Mouse (Mus musculus): ENCODE results near the gene Stxbp1.
"Not testable (repeated sequence)": the region's sequence is repeated elsewhere in the genome, so short reads cannot be mapped to it uniquely, and the experiment has no call there.

Stxbp1 gene

DNA sequence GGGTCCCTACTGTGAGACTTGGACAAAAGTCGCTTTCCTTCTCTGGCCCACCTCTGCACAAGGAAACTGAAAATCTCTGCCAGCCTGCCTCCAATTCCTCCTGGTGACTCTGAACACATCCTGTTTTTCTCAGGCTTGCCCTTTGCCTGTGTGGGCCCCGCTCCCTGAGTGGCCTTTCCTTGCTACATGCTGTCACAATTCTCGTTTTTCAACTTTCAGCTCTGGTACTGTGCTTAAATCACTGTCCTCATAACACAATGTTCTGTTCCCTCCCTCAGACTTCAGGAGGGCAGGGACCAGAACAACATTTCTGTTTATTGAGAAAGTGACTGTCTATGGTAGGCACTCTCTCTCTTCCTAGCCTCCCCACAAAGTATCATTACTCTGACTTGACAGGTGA is 27.0 kb upstream of the Stxbp1 start:
- DNase-seq (ENCODE audit: low read depth, low spot score) = no peak

GRCm38 (mm10) chr2:32870275-32871100 is 23.4 kb upstream of the Stxbp1 start:
- peak; percentile 55 for DNase-seq (ENCODE audit: low read depth, low spot score)

- no peak for DNase-seq (ENCODE audit: low read depth, low spot score)
Measured at GRCm38 (mm10) chr2:32869721-32870274, 22.8 kb upstream of the Stxbp1 start.

- peak; percentile 60 for DNase-seq (ENCODE audit: low read depth, low spot score)
Measured at GRCm38 (mm10) chr2:32867354-32867753, 20.3 kb upstream of the Stxbp1 start.

GRCm38 (mm10) chr2:32864755-32865154 is 17.7 kb upstream of the Stxbp1 start:
- peak; percentile 26 for DNase-seq (ENCODE audit: low read depth, low spot score)

DNA sequence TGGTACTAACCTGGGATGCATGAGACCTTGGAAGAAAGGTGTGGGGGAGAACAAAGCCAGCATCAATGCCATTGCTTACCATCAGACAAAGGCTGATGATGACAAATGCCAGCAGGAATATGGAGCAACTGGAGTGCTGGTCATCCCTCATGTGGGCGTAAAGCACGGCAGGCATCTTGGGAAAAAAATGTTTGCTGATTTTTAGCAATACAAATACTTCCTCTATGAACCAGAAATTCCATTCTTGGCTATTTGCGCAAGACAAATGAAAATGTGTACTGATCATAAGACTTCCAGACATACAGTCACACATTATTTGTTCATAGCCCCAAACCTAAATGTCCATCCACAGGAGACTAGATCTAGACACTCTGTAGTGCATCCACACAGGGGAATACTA is 16.3 kb upstream of the Stxbp1 start:
- no peak for DNase-seq (ENCODE audit: low read depth, low spot score)

DNA sequence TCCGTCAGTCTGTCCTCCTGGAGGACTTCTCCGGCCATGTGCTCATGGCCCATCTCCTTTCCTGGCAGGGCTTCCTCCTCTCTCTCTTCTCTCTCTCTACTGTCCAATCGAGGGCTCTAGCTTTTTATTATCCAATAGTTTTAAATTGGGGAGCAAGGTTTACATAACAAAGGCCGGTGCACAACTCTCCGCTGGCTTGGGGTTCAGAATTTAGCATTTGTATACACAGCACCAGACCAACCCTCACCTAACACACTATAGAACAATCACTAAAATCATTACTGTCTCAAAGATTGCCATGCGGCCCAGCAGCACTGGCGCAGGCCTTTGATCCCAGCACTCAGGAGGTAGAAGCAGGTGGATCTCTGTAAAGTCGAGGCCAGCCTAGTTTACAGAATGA is 13.8 kb upstream of the Stxbp1 start:
- no peak for DNase-seq (ENCODE audit: low read depth, low spot score)

- DNase-seq (ENCODE audit: low read depth, low spot score) = no peak
Measured at GRCm38 (mm10) chr2:32859622-32860012, 12.6 kb upstream of the Stxbp1 start.

GRCm38 (mm10) chr2:32859010-32859621 is 12.1 kb upstream of the Stxbp1 start:
- DNase-seq (ENCODE audit: low read depth, low spot score) = peak; percentile 65

- peak; percentile 83 for DNase-seq (ENCODE audit: low read depth, low spot score)
Measured at GRCm38 (mm10) chr2:32857584-32857983, 10.5 kb upstream of the Stxbp1 start.

DNA sequence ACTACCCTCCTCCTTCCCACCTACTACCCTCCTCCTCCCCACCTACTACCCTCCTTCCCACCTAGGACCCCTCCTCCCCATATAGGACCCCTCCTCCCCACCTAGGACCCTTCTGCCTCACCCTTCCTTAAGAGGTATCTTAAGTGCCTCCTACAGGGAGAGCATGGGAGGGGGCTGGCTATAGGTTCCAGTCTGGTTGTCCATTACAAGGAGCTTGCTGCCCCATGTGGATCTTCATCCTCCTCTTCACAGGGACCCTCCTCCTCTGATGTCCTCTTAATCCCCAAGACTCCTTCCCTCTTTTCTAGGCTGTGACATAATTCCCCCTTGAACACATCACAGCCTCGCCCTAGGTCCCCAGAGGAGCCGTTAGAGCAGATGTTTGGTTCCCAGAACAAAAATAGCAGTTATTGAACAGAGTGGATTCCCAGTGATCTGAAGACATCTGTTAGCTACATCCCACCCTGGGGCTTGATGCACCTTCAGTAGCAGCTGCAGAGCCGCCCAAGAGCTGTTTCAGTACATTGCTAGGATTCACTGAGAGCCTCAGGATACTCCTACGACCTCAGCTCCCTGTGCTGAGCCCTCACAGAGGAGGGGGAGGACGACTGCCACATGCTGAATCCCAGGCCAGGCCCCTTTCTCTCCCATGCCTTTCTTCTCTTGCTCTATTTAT is 8.9 kb upstream of the Stxbp1 start:
- DNase-seq (ENCODE audit: low read depth, low spot score) = no peak

DNA sequence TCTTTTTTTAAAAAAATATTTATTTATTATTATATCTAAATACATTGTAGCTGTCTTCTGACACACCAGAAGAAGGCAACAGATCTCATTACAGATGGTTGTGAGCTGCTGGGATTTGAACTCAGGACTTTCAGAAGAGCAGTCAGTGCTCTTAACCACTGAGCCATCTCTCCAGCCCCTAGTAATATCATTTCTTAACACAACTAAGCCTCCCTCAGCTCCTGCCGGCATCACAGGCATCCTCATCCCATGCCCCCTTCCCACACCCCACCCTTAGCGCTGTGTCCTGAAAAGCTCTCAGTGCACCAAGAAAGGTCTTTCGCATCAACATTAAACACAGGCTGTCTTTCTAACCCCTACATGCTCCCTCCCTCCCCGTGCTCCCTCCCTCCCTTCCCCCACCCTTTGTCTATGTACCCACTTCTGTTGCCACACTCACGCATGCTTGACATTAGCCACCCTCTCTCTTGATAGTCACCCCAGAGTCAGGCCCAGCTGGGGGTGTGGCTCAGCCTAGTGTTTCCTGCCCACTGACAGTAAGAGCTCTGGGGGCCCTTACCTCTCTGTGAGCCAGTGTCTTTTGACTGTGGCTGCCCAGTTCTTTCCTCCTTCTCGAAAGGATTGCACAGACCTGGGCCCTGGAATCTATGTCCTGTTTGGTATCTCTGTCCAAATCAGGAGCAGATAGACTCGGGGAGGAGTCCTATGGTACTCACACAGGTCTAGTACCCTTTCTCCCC is 8.2 kb upstream of the Stxbp1 start:
- no peak for DNase-seq (ENCODE audit: low read depth, low spot score)

DNA sequence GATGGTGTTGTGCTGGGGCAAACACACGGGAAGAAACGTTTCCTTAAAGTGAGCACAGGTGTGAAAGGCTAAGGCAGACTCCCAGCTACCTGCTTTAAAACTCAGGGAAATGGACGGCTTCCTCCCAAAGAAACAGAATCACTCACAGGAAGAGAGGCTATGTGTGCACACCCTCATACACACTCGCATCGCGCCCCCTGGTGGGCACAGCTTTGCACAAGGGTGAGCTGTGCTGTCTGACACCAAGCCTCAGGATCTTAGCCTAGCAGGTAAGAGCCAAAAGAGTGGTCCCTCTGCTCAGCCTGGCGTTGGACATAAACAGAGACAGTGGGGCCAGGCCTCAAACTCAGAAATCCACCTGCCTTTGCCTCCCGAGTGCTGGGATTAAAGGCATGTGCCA is 7.2 kb upstream of the Stxbp1 start:
- peak; percentile 85 for DNase-seq (ENCODE audit: low read depth, low spot score)

DNA sequence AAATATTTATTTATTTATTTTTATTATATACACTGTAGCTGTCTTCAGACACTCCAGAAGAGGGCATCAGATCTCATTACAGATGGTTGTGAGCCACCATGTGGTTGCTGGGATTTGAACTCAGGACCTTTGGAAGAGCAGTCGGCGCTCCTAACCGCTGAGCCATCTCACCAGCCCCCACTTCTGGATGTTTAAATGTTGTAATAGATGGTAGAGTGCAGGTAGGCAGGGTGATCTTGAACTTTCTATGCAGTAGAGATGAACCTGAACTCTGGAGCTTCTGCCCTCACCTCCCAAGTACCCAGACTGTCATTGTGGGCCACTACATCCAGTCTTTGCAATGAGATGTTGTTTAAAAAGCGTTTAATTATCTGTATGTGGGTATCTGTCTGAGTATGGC is 6.7 kb upstream of the Stxbp1 start:
- not testable (repeated sequence) for DNase-seq (ENCODE audit: low read depth, low spot score)

GRCm38 (mm10) chr2:32852156-32852555 is 5.1 kb upstream of the Stxbp1 start:
- peak; percentile 56 for DNase-seq (ENCODE audit: low read depth, low spot score)

DNA sequence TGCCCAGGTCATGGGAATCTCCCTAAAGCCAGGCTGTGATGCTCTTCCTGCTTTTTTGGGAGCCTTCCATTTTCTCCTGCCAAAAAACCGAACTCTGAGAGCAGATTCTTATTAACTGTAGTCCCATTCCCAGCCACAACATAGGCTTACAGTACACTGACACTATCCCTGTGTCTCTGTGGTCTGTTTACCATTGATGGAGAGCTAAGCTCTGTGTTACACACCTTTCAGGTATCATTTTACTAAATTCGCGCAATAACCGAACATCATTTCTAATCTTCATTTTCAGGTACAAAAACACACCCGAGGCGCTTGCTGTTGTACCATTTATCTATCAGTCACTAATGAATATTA is 400 bp upstream of the Stxbp1 start:
- no peak for DNase-seq (ENCODE audit: low read depth, low spot score)

- peak; percentile 55 for DNase-seq (ENCODE audit: low read depth, low spot score)
Measured at GRCm38 (mm10) chr2:32846101-32846804, 792 bp downstream of the Stxbp1 start.

DNA sequence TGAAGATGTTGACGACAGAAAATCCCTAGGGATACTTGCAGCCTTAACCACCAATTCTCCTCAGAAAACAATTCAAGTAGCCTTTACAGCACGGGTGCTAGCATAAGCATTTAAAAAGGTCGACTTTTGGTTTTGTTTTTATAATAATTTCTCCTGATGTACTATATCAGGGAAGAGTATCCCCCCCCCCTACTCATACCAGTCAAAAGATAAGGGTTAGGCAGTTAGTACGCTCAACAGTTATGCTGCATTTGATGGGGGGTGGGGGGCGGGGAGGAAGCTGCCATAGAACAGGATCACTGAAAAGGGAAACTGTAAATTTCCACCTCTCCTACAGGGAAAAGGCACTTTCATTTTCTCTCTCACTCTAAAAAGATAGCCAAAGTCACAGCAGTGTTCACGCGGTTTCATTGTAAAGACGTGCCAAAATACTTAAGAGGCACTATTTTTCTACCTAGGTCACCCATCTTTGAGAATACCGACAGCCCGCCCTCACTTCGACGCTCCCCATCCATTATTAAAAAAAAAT is 1.4 kb downstream of the Stxbp1 start:
- DNase-seq (ENCODE audit: low read depth, low spot score) = no peak

DNA sequence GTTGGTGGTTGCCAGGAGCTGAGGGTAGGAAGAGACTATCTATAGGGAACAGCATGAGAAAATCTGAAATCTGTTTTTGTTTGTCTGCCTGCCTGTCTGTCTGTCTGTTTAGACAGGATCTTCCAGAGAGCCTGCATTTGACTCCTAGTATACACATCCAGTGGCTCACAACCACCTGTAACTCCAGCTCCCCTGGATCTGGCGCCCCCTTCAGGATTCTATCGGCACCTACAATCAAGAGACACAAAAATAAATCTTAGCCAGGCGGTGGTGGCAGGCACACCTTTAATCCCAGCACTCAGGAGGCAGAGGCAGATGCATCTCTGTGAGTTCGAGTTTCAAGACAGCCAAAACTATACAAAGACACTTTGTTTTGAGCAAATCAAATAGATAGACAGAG is 4.5 kb downstream of the Stxbp1 start:
- peak; percentile 39 for DNase-seq (ENCODE audit: low read depth, low spot score)

DNA sequence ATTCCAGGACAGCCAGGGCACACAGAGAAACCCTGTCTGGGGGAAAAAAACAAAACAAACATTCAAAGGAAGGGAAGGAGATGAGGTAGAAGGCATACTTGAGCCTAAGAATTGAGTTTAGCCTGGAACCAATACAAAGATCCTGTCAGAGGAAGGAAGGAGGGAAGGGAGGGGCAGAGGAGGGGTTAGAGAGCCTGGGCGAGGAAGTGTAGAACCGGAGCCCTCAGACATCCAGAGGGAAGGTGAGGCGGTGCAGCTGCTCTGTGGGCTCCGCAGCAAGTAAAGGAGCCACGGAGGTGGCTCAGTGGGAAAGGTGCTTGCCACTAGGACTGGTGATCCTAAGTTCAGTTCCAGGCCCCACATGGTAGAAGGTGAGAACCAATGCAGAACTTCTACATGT is 5.9 kb downstream of the Stxbp1 start:
- DNase-seq (ENCODE audit: low read depth, low spot score) = no peak

GRCm38 (mm10) chr2:32839261-32839660 is 7.8 kb downstream of the Stxbp1 start:
- no peak for DNase-seq (ENCODE audit: low read depth, low spot score)

Measured in CD4-positive helper T cell, adult 2 months (primary cell).